ENCODE assay signal across 12 mouse cellular contexts in genomic region chr10:28113879-28114278, GRCm38 (mm10). TPM values are rescaled to one million over a fixed set of nuclear protein-coding genes. Genes with fewer than 3 reads are reported as not detected.
DNase-seq lines count a peak whose midpoint lies in the region; TF ChIP-seq lines count a peak whose summit lies in the region.
"Had no signal": no experiment of that assay in that cellular context is flagged by ENCODE, and none has a peak within 500 bp of the region (broad histone marks: within the 10 kb centered on the region; RNA-seq: fewer than 3 reads in every experiment).

No protein-coding gene starts in this region.

- 69% methylated on average over 3 of the region's 3 CpGs for WGBS in thymus, adult 2 months

- H3K4me1 ChIP-seq in cortical plate, adult 2 months (ENCODE audit: control insufficient read depth, insufficient read depth, low read length), result peaks cover 5% of the 10 kb centered on the region
- H3K4me1 ChIP-seq in thymus, adult 2 months (replicated peaks; ENCODE audit: control insufficient read depth, insufficient read depth, low read length), result no peaks in the 10 kb centered on the region

- H3K79me2 ChIP-seq in myocyte (ENCODE audit: control insufficient read depth, insufficient read depth), result peaks cover 31% of the 10 kb centered on the region

- no peak overlapping the region for H3ac ChIP-seq in myocyte (ENCODE audit: control insufficient read depth, insufficient read length)

- no peak overlapping the region for H3K4me3 ChIP-seq in cortical plate, adult 2 months (ENCODE audit: insufficient read depth, low read length)
- peak overlapping the region; percentile 2 for H3K4me3 ChIP-seq in myocyte
- H3K4me3 ChIP-seq in thymus, adult 2 months (ENCODE audit: control insufficient read depth, insufficient read depth, low read length), result no peak overlapping the region
- H3K4me3 ChIP-seq: erythroblast, embryonic 14.5 days; liver, embryonic 15.5 days; stomach, embryonic 15.5 days had no signal

- no peak for TF ChIP-seq CTCF in cortical plate, adult 2 months (IDR thresholded peaks at IDR 0.05; ENCODE audit: extremely low read depth, insufficient read depth, low read length)
- no peak for TF ChIP-seq CTCF in thymus, adult 2 months (IDR thresholded peaks at IDR 0.05; ENCODE audit: borderline replicate concordance, control insufficient read depth, extremely low read depth, insufficient read depth, low read length, poor library complexity)

- TF ChIP-seq POLR2A in cortical plate, adult 2 months (IDR thresholded peaks at IDR 0.05; ENCODE audit: extremely low read depth, insufficient read depth, low read length), result no peak
- TF ChIP-seq POLR2A in myocyte (IDR thresholded peaks at IDR 0.05; ENCODE audit: insufficient read length, low read depth), result no peak
- no peak for TF ChIP-seq POLR2A in thymus, adult 2 months (IDR thresholded peaks at IDR 0.05; ENCODE audit: control insufficient read depth, extremely low read depth, insufficient read depth, low read length, poor library complexity)

- H3K27ac ChIP-seq in cortical plate, adult 2 months (ENCODE audit: insufficient read depth, low read length), result 0 out of 2 replicates have a peak overlapping the region, but pooled peaks have one; percentile 5
- no peak overlapping the region for H3K27ac ChIP-seq in thymus, adult 2 months (ENCODE audit: control insufficient read depth, insufficient read depth, low read length)
- H3K27ac ChIP-seq: liver, embryonic 15.5 days; stomach, embryonic 15.5 days had no signal

- H3K36me3 ChIP-seq in myocyte (ENCODE audit: control insufficient read depth, insufficient read depth), result no peaks in the 10 kb centered on the region
- H3K36me3 ChIP-seq in thymus, adult 2 months (ENCODE audit: control insufficient read depth, insufficient read depth, low read length), result no peaks in the 10 kb centered on the region
- H3K36me3 ChIP-seq: G1E; liver, embryonic 15.5 days; stomach, embryonic 15.5 days had no signal

- H3K27me3 ChIP-seq in myocyte (ENCODE audit: control insufficient read depth, insufficient read depth, insufficient read length), result no peaks in the 10 kb centered on the region
- H3K27me3 ChIP-seq in thymus, adult 2 months (ENCODE audit: control insufficient read depth, insufficient read depth, low read length), result no peaks in the 10 kb centered on the region
- H3K27me3 ChIP-seq: liver, embryonic 15.5 days; stomach, embryonic 15.5 days had no signal

- intact Hi-C loops in gastrocnemius, postnatal 14 days (cut with DNase I; ENCODE audit: low total_unique reads), result no loop called here

- peak; percentile 15 for DNase-seq in gastrocnemius, postnatal 14 days
- DNase-seq in gastrocnemius, postnatal 10 days, result no peak
- DNase-seq in heart, postnatal 4 days, result peak; percentile 47
- DNase-seq in MN1 (ENCODE audit: low spot score), result no peak
- no peak for DNase-seq in thymus, adult 2 months
- no peak for DNase-seq in thymus, adult 18-20 months

- peak overlapping the region; percentile 71 for H3K4me2 ChIP-seq in myocyte (ENCODE audit: low read depth)
- H3K4me2 ChIP-seq: liver, embryonic 15.5 days; stomach, embryonic 15.5 days had no signal

TF ChIP-seq in myocyte, 11 proteins besides CTCF, POLR2A, EP300 and RAD21:
- TF ChIP-seq REST (IDR thresholded peaks at IDR 0.05; ENCODE audit: insufficient read depth, insufficient read length), result no peak
- no peak for TF ChIP-seq TCF12 (IDR thresholded peaks at IDR 0.05; ENCODE audit: insufficient read depth, poor library complexity, severe bottlenecking)
- TF ChIP-seq POLR2AphosphoS2 (IDR thresholded peaks at IDR 0.05; ENCODE audit: insufficient read length, low read depth), result no peak
- TF ChIP-seq MYOD1 (IDR thresholded peaks at IDR 0.05; ENCODE audit: control insufficient read depth in 1 of 3, insufficient read length in 2 of 3, low read depth in 2 of 3), result no peak
- no peak for TF ChIP-seq MYOG (IDR thresholded peaks at IDR 0.05; ENCODE audit: control insufficient read depth in 1 of 3, insufficient read depth in 1 of 3, insufficient read length in 2 of 3, low read depth in 2 of 3)
- no peak for TF ChIP-seq SRF (IDR thresholded peaks at IDR 0.05; ENCODE audit: control insufficient read depth, insufficient read length, low read depth)
- no peak for TF ChIP-seq CEBPB (IDR thresholded peaks at IDR 0.05; ENCODE audit: insufficient read depth, poor library complexity, severe bottlenecking)
- TF ChIP-seq TCF3 (IDR thresholded peaks at IDR 0.05; ENCODE audit: insufficient read length, low read depth), result no peak
- TF ChIP-seq MAX (IDR thresholded peaks at IDR 0.05; ENCODE audit: low read depth), result no peak
- no peak for TF ChIP-seq E2F4 (IDR thresholded peaks at IDR 0.05; ENCODE audit: insufficient read depth)
- no peak for TF ChIP-seq USF1 (IDR thresholded peaks at IDR 0.05; ENCODE audit: low read depth)
TF ChIP-seq in myocyte: peak in this region for 0.

RNA-seq across cellular contexts. Expression of gene Ptprk, which starts 39.3 kb away (rescaled TPM):
- total RNA-seq in gastrocnemius, postnatal 14 days (2021), result 1 to 10 TPM; 7.4 to 7.6 TPM
- 10 to 100 TPM in 1 of 2 experiments, 1 to 10 TPM in 1; 9.4 to 14.2 TPM for total RNA-seq in gastrocnemius, postnatal 10 days (2021)
- polyA plus RNA-seq in cortical plate, adult 2 months (2012; rRNA removed), result 45.0 and 45.3 TPM in 2 replicates
- 10 to 100 TPM; 63.1 to 64.8 TPM for total RNA-seq in heart, postnatal 4 days (2021)
- 28.8 TPM for polyA plus RNA-seq in myocyte (2012; fragmentation: generic; extraction: Trizol)
- 5.3 and 6.0 TPM in 2 replicates for polyA plus RNA-seq in thymus, adult 2 months (2012; rRNA removed)

Comparison
In these comparisons a context has a peak if more than half of its experiments do, and no peak if none do; other contexts are left out.
1. DNase-seq: peak in gastrocnemius, postnatal 14 days (single experiment) and heart, postnatal 4 days (single experiment); none in gastrocnemius, postnatal 10 days (single experiment), MN1 (single experiment), thymus, adult 2 months (single experiment) and thymus, adult 18-20 months (0 of 2).
2. RNA of gene Ptprk, which starts 39.3 kb away (total RNA-seq): 63.1 to 64.8 TPM in heart, postnatal 4 days; 9.4 to 14.2 TPM in gastrocnemius, postnatal 10 days and 7.4 to 7.6 TPM in gastrocnemius, postnatal 14 days; every median in the first group is over 4 times any median in the second.